Mouse (Mus musculus) kidney, embryonic 16.5 days (tissue): ENCODE data around the gene Usp36. TPM values are rescaled to one million over a fixed set of nuclear protein-coding genes. Genes with fewer than 3 reads are reported as not detected.

Experiments used
- ATAC-seq: fragments of 200-750 bp; cut with Nextera tagmentation; 2 replicates; pipeline ENCODE4 v1.8.0; 2017; ENCODE audit warnings: moderate TSS enrichment; ENCODE audit not compliant: low FRiP score, low TSS enrichment
- H3K27ac ChIP-seq: fragments of 300-500 bp; sonication (generic); 2 replicates; pipeline ENCODE4 v1.5.1; 2014; ENCODE audit warnings: low read length
- H3K27me3 ChIP-seq: fragments of 300-500 bp; sonication (generic); 2 replicates; pipeline ENCODE4 v1.6.1; 2014; ENCODE audit warnings: low read length, control low read depth, mixed read lengths; ENCODE audit not compliant: insufficient read depth
- H3K36me3 ChIP-seq: fragments of 300-500 bp; sonication (generic); 2 replicates; pipeline ENCODE4 v1.6.1; 2014; ENCODE audit warnings: low read length, control low read depth, mixed read lengths; ENCODE audit not compliant: insufficient read depth
- H3K4me1 ChIP-seq: fragments of 300-500 bp; sonication (generic); 2 replicates; pipeline ENCODE4 v1.6.1; 2014; ENCODE audit warnings: low read length, control low read depth, mixed read lengths; ENCODE audit not compliant: insufficient read depth
- H3K4me2 ChIP-seq: fragments of 300-500 bp; sonication (generic); replicated peaks from 2 replicates; pipeline ENCODE4 v1.6.1; 2014; ENCODE audit warnings: low read depth, low read length
- H3K4me3 ChIP-seq: fragments of 300-500 bp; sonication (generic); 2 replicates; pipeline ENCODE4 v1.5.1; 2014; ENCODE audit warnings: mild to moderate bottlenecking, low read length
- H3K9ac ChIP-seq: fragments of 300-500 bp; sonication (generic); replicated peaks from 2 replicates; pipeline ENCODE4 v1.6.1; 2014; ENCODE audit warnings: low read length
- H3K9me3 ChIP-seq: fragments of 300-500 bp; sonication (generic); 2 replicates; pipeline ENCODE4 v1.6.1; 2016; ENCODE audit warnings: low read length, control low read depth
- WGBS: fragments of 180-500 bp; shearing (Covaris S2); extraction: QIAGEN DNeasy Blood & Tissue Kit; methylation state at CpG from one replicate; pipeline ENCODE4 v1.1.7; 2014; 5-methylcytosine and 5-hydroxymethylcytosine counted together
- polyA plus RNA-seq: library from polyadenylated mRNA; unstranded; fragments of >200 nt; fragmentation: Nextera tagmentation; extraction: Ambion mirVana; gene quantifications from 2 replicates; pipeline ENCODE4 v1.2.1, GENCODE M21; 2015

Usp36 gene
- polyA plus RNA-seq, 1 experiment from 2014 or later: 21.4 TPM

- H3K27ac ChIP-seq: no peak overlapping the region
- ATAC-seq: no peak
- WGBS: 92% methylated on average over 4 of the region's 4 CpGs
Measured at GRCm38 (mm10) chr11:118326491-118326890, 36.4 kb upstream of the Usp36 start.

GRCm38 (mm10) chr11:118324541-118324940 is 34.5 kb upstream of the Usp36 start:
- peaks cover 38% of the 10 kb centered on the region for H3K4me1 ChIP-seq

More at GRCm38 (mm10) chr11:118326491-118326890, 36.4 kb upstream of the Usp36 start:
- Histone ChIP-seq H3K4me1 (peaks cover 33% of the 10 kb centered on the region), H3K9me3 (no peaks in the 10 kb centered on the region), H3K4me2 (no peak overlapping the region), H3K4me3 (no peak overlapping the region), H3K36me3 (0 out of 2 replicates have a peak, but pooled peaks cover 10% of the 10 kb centered on the region), H3K27me3 (no peaks in the 10 kb centered on the region), H3K9ac (no peak overlapping the region)

GRCm38 (mm10) chr11:118323974-118324373 is 33.9 kb upstream of the Usp36 start:
- H3K4me1 ChIP-seq: peaks cover 38% of the 10 kb centered on the region
- H3K27ac ChIP-seq: no peak overlapping the region
- WGBS: 75% methylated on average over 5 of the region's 5 CpGs
- no peak overlapping the region for H3K4me2 ChIP-seq
- ATAC-seq: no peak
- H3K36me3 ChIP-seq: peaks cover 10% of the 10 kb centered on the region
- H3K9ac ChIP-seq: no peak overlapping the region
- no peaks in the 10 kb centered on the region for H3K9me3 ChIP-seq
- no peak overlapping the region for H3K4me3 ChIP-seq
- no peaks in the 10 kb centered on the region for H3K27me3 ChIP-seq

More at GRCm38 (mm10) chr11:118324541-118324940, 34.5 kb upstream of the Usp36 start:
- no peak for ATAC-seq
- WGBS: 75% methylated on average over 5 of the region's 5 CpGs
- Histone ChIP-seq H3K36me3 (peaks cover 4% of the 10 kb centered on the region), H3K27ac (no peak overlapping the region), H3K9ac (no peak overlapping the region), H3K4me3 (no peak overlapping the region), H3K27me3 (no peaks in the 10 kb centered on the region), H3K9me3 (no peaks in the 10 kb centered on the region), H3K4me2 (no peak overlapping the region)

GRCm38 (mm10) chr11:118322647-118323046 is 32.6 kb upstream of the Usp36 start:
- Histone ChIP-seq H3K36me3 (peaks cover 12% of the 10 kb centered on the region), H3K9me3 (no peaks in the 10 kb centered on the region), H3K4me3 (no peak overlapping the region), H3K9ac (no peak overlapping the region), H3K4me1 (peaks cover 34% of the 10 kb centered on the region), H3K27ac (no peak overlapping the region; the same call in 1 of the 2 replicates), H3K27me3 (no peaks in the 10 kb centered on the region), H3K4me2 (no peak overlapping the region)
- WGBS: 53% methylated on average over 3 of the region's 3 CpGs
- ATAC-seq: no peak

GRCm38 (mm10) chr11:118321971-118322370 is 31.9 kb upstream of the Usp36 start:
- peaks cover 27% of the 10 kb centered on the region for H3K4me1 ChIP-seq
- no peaks in the 10 kb centered on the region for H3K9me3 ChIP-seq
- no peak overlapping the region for H3K9ac ChIP-seq
- no peak overlapping the region for H3K4me2 ChIP-seq
- no peaks in the 10 kb centered on the region for H3K27me3 ChIP-seq
- peaks cover 13% of the 10 kb centered on the region for H3K36me3 ChIP-seq
- H3K27ac ChIP-seq: peak overlapping the region; percentile 84
- H3K4me3 ChIP-seq: no peak overlapping the region
- ATAC-seq: peak; percentile 90
- WGBS: 37% methylated on average over 4 of the region's 4 CpGs

GRCm38 (mm10) chr11:118321500-118321899 is 31.5 kb upstream of the Usp36 start:
- Histone ChIP-seq H3K36me3 (peaks cover 16% of the 10 kb centered on the region), H3K9ac (no peak overlapping the region), H3K4me2 (no peak overlapping the region), H3K4me3 (no peak overlapping the region), H3K9me3 (no peaks in the 10 kb centered on the region), H3K4me1 (peaks cover 22% of the 10 kb centered on the region), H3K27ac (peak overlapping the region; percentile 84), H3K27me3 (no peaks in the 10 kb centered on the region)
- 42% methylated on average over 7 of the region's 7 CpGs for WGBS
- peak; percentile 55; the same call in 1 of the 2 replicates for ATAC-seq

GRCm38 (mm10) chr11:118318678-118319077 is 28.6 kb upstream of the Usp36 start:
- Histone ChIP-seq H3K27ac (no peak overlapping the region), H3K4me3 (no peak overlapping the region), H3K9me3 (no peaks in the 10 kb centered on the region), H3K27me3 (no peaks in the 10 kb centered on the region), H3K36me3 (peaks cover 33% of the 10 kb centered on the region), H3K9ac (no peak overlapping the region), H3K4me2 (no peak overlapping the region), H3K4me1 (peaks cover 14% of the 10 kb centered on the region)
- WGBS: 57% methylated on average over 5 of the region's 5 CpGs
- ATAC-seq: no peak

GRCm38 (mm10) chr11:118317129-118317528 is 27.1 kb upstream of the Usp36 start:
- Histone ChIP-seq H3K27ac (peak overlapping the region; percentile 47; the same call in 1 of the 2 replicates), H3K36me3 (peaks cover 39% of the 10 kb centered on the region), H3K9ac (no peak overlapping the region), H3K4me3 (no peak overlapping the region), H3K4me1 (peaks cover 11% of the 10 kb centered on the region), H3K27me3 (no peaks in the 10 kb centered on the region), H3K9me3 (no peaks in the 10 kb centered on the region), H3K4me2 (no peak overlapping the region)
- no peak for ATAC-seq
- WGBS: 8% methylated on average over 7 of the region's 7 CpGs

GRCm38 (mm10) chr11:118316231-118316806 is 26.3 kb upstream of the Usp36 start:
- no peaks in the 10 kb centered on the region for H3K27me3 ChIP-seq
- H3K9me3 ChIP-seq: no peaks in the 10 kb centered on the region
- H3K4me3 ChIP-seq: no peak overlapping the region
- no peak overlapping the region for H3K27ac ChIP-seq
- no peak overlapping the region for H3K9ac ChIP-seq
- 85% methylated on average over 8 of the region's 8 CpGs for WGBS
- peaks cover 46% of the 10 kb centered on the region for H3K36me3 ChIP-seq
- ATAC-seq: no peak
- H3K4me1 ChIP-seq: peaks cover 5% of the 10 kb centered on the region; the same call in 1 of the 2 replicates
- no peak overlapping the region for H3K4me2 ChIP-seq

GRCm38 (mm10) chr11:118312132-118312723 is 22.2 kb upstream of the Usp36 start:
- H3K4me3 ChIP-seq: no peak overlapping the region
- peaks cover 11% of the 10 kb centered on the region for H3K9me3 ChIP-seq
- WGBS: 80% methylated on average over 6 of the region's 6 CpGs
- no peak for ATAC-seq
- no peak overlapping the region for H3K27ac ChIP-seq
- H3K4me2 ChIP-seq: no peak overlapping the region
- no peak overlapping the region for H3K9ac ChIP-seq
- no peaks in the 10 kb centered on the region for H3K27me3 ChIP-seq
- H3K4me1 ChIP-seq: no peaks in the 10 kb centered on the region
- peaks cover 68% of the 10 kb centered on the region for H3K36me3 ChIP-seq
